Mouse (Mus musculus): ENCODE measurements around the gene Dnm2. TPM values are rescaled to one million over a fixed set of nuclear protein-coding genes. Genes with fewer than 3 reads are reported as not detected.

The Dnm2 gene
- polyA plus RNA-seq, 1 experiment from 2014 or later: 76.0 TPM

- no peak overlapping the region for H3K27ac ChIP-seq (replicated peaks)
- no peak for DNase-seq (ENCODE audit: low spot score)
- H3K27me3 ChIP-seq (ENCODE audit: control insufficient read depth, insufficient read depth, low read length): no peaks in the 10 kb centered on the region
- no peak for TF ChIP-seq CTCF (IDR thresholded peaks at IDR 0.05; ENCODE audit: low read depth)
- TF ChIP-seq EP300 (optimal IDR thresholded peaks at IDR 0.05): no peak
- H3K4me2 ChIP-seq (replicated peaks; ENCODE audit: low read depth): no peak overlapping the region
- WGBS: 75% methylated on average over 2 of the region's 2 CpGs
- peaks cover 6% of the 10 kb centered on the region for H3K4me1 ChIP-seq (replicated peaks; ENCODE audit: control insufficient read depth, insufficient read depth)
- ATAC-seq (ENCODE audit: low FRiP score, low TSS enrichment): no peak
- no peak overlapping the region for H3K4me3 ChIP-seq (ENCODE audit: low read depth, low read length)
- H3K36me3 ChIP-seq (ENCODE audit: control insufficient read depth, insufficient read depth, low read length): no peaks in the 10 kb centered on the region
- H3K9me3 ChIP-seq (ENCODE audit: control insufficient read depth, low read length): no peaks in the 10 kb centered on the region
- no peak overlapping the region for H3K9ac ChIP-seq (ENCODE audit: low read length)
Measured at GRCm38 (mm10) chr9:21453459-21453858, 28.8 kb downstream of the Dnm2 start.

- Histone ChIP-seq H3K36me3 (ENCODE audit: control insufficient read depth, insufficient read depth, low read length) (0 out of 2 replicates have a peak, but pooled peaks cover 3% of the 10 kb centered on the region), H3K4me3 (ENCODE audit: low read depth, low read length) (no peak overlapping the region), H3K27ac (replicated peaks) (no peak overlapping the region), H3K9ac (ENCODE audit: low read length) (no peak overlapping the region), H3K27me3 (ENCODE audit: control insufficient read depth, insufficient read depth, low read length) (no peaks in the 10 kb centered on the region), H3K4me1 (replicated peaks; ENCODE audit: control insufficient read depth, insufficient read depth) (peaks cover 6% of the 10 kb centered on the region), H3K9me3 (ENCODE audit: control insufficient read depth, low read length) (no peaks in the 10 kb centered on the region), H3K4me2 (replicated peaks; ENCODE audit: low read depth) (no peak overlapping the region)
- WGBS: 69% methylated on average over 4 of the region's 4 CpGs
- no peak for TF ChIP-seq EP300 (optimal IDR thresholded peaks at IDR 0.05)
- TF ChIP-seq CTCF (IDR thresholded peaks at IDR 0.05; ENCODE audit: low read depth): no peak
- no peak for DNase-seq (ENCODE audit: low spot score)
- no peak for ATAC-seq (ENCODE audit: low FRiP score, low TSS enrichment)
Measured at GRCm38 (mm10) chr9:21454556-21454955, 29.8 kb downstream of the Dnm2 start.

GRCm38 (mm10) chr9:21455103-21455770 is 30.5 kb downstream of the Dnm2 start:
- no peak overlapping the region for H3K9ac ChIP-seq (ENCODE audit: low read length)
- ATAC-seq (ENCODE audit: low FRiP score, low TSS enrichment) (no peak), DNase-seq (ENCODE audit: low spot score) (no peak)
- 41% methylated on average over 4 of the region's 4 CpGs for WGBS
- peaks cover 6% of the 10 kb centered on the region for H3K4me1 ChIP-seq (replicated peaks; ENCODE audit: control insufficient read depth, insufficient read depth)
- no peaks in the 10 kb centered on the region for H3K9me3 ChIP-seq (ENCODE audit: control insufficient read depth, low read length)
- 0 out of 2 replicates have a peak, but pooled peaks cover 3% of the 10 kb centered on the region for H3K36me3 ChIP-seq (ENCODE audit: control insufficient read depth, insufficient read depth, low read length)
- H3K27ac ChIP-seq (replicated peaks): 0 out of 2 replicates have a peak overlapping the region, but pooled peaks have one; percentile 53
- TF ChIP-seq EP300 (optimal IDR thresholded peaks at IDR 0.05): no peak
- no peak for TF ChIP-seq CTCF (IDR thresholded peaks at IDR 0.05; ENCODE audit: low read depth)
- H3K27me3 ChIP-seq (ENCODE audit: control insufficient read depth, insufficient read depth, low read length): no peaks in the 10 kb centered on the region
- H3K4me3 ChIP-seq (ENCODE audit: low read depth, low read length): no peak overlapping the region
- no peak overlapping the region for H3K4me2 ChIP-seq (replicated peaks; ENCODE audit: low read depth)

GRCm38 (mm10) chr9:21456246-21456929 is 31.7 kb downstream of the Dnm2 start:
- WGBS: 79% methylated on average over 7 of the region's 7 CpGs
- no peak overlapping the region for H3K27ac ChIP-seq (replicated peaks)
- H3K27me3 ChIP-seq (ENCODE audit: control insufficient read depth, insufficient read depth, low read length): no peaks in the 10 kb centered on the region

GRCm38 (mm10) chr9:21456930-21457634 is 32.4 kb downstream of the Dnm2 start:
- Histone ChIP-seq H3K36me3 (ENCODE audit: control insufficient read depth, insufficient read depth, low read length) (peaks cover 3% of the 10 kb centered on the region; the same call in 1 of the 2 replicates), H3K9ac (ENCODE audit: low read length) (no peak overlapping the region), H3K27me3 (ENCODE audit: control insufficient read depth, insufficient read depth, low read length) (no peaks in the 10 kb centered on the region), H3K4me2 (replicated peaks; ENCODE audit: low read depth) (no peak overlapping the region), H3K4me1 (replicated peaks; ENCODE audit: control insufficient read depth, insufficient read depth) (peaks cover 3% of the 10 kb centered on the region), H3K4me3 (ENCODE audit: low read depth, low read length) (no peak overlapping the region), H3K27ac (replicated peaks) (no peak overlapping the region), H3K9me3 (ENCODE audit: control insufficient read depth, low read length) (no peaks in the 10 kb centered on the region)
- TF ChIP-seq EP300 (optimal IDR thresholded peaks at IDR 0.05): no peak
- no peak for TF ChIP-seq CTCF (IDR thresholded peaks at IDR 0.05; ENCODE audit: low read depth)
- ATAC-seq (ENCODE audit: low FRiP score, low TSS enrichment): no peak
- no peak for DNase-seq (ENCODE audit: low spot score)
- 60% methylated on average over 10 of the region's 10 CpGs for WGBS

More at GRCm38 (mm10) chr9:21456246-21456929, 31.7 kb downstream of the Dnm2 start:
- no peak overlapping the region for H3K4me2 ChIP-seq (replicated peaks; ENCODE audit: low read depth)
- H3K4me1 ChIP-seq (replicated peaks; ENCODE audit: control insufficient read depth, insufficient read depth): peaks cover 6% of the 10 kb centered on the region
- ATAC-seq (ENCODE audit: low FRiP score, low TSS enrichment): no peak
- no peak overlapping the region for H3K9ac ChIP-seq (ENCODE audit: low read length)
- no peak overlapping the region for H3K4me3 ChIP-seq (ENCODE audit: low read depth, low read length)
- 0 out of 2 replicates have a peak, but pooled peaks cover 3% of the 10 kb centered on the region for H3K36me3 ChIP-seq (ENCODE audit: control insufficient read depth, insufficient read depth, low read length)
- no peak for DNase-seq (ENCODE audit: low spot score)
- H3K9me3 ChIP-seq (ENCODE audit: control insufficient read depth, low read length): no peaks in the 10 kb centered on the region
- no peak for TF ChIP-seq CTCF (IDR thresholded peaks at IDR 0.05; ENCODE audit: low read depth)
- no peak for TF ChIP-seq EP300 (optimal IDR thresholded peaks at IDR 0.05)

All from stomach, postnatal 0 days (tissue).